Mouse (Mus musculus) intestine, postnatal 0 days (tissue): Measurements from ENCODE around the gene Grip1. TPM values are rescaled to one million over a fixed set of nuclear protein-coding genes. Genes with fewer than 3 reads are reported as not detected.

Source experiments
- ATAC-seq: fragments of 200-750 bp; cut with Nextera tagmentation; 2 replicates; pipeline ENCODE4 v1.8.0; 2017; ENCODE audit warnings: mild to moderate bottlenecking, moderate TSS enrichment, moderate library complexity
- H3K27ac ChIP-seq: fragments of 300-500 bp; sonication (generic); 2 replicates; pipeline ENCODE4 v1.5.1; 2014; ENCODE audit warnings: mild to moderate bottlenecking, low read depth, low read length, moderate library complexity
- H3K27me3 ChIP-seq: fragments of 300-500 bp; sonication (generic); replicated peaks from 2 replicates; pipeline ENCODE4 v1.6.1; 2014; ENCODE audit warnings: low read length, mixed read lengths; ENCODE audit not compliant: control insufficient read depth, insufficient read depth
- H3K36me3 ChIP-seq: fragments of 300-500 bp; sonication (generic); 2 replicates; pipeline ENCODE4 v1.6.1; 2014; ENCODE audit warnings: mild to moderate bottlenecking, moderate library complexity; ENCODE audit not compliant: control insufficient read depth, insufficient read depth
- H3K4me1 ChIP-seq: fragments of 300-500 bp; sonication (generic); replicated peaks from 2 replicates; pipeline ENCODE4 v1.6.1; 2014; ENCODE audit warnings: antibody characterized with exemption, low read length, mixed read lengths; ENCODE audit not compliant: control insufficient read depth, insufficient read depth
- H3K4me2 ChIP-seq: fragments of 300-500 bp; sonication (generic); replicated peaks from 2 replicates; pipeline ENCODE4 v1.6.1; 2014; ENCODE audit warnings: low read depth, mild to moderate bottlenecking, moderate library complexity
- H3K4me3 ChIP-seq: fragments of 300-500 bp; sonication (generic); 2 replicates; pipeline ENCODE4 v1.5.1; 2014; ENCODE audit warnings: low read depth, low read length
- H3K9ac ChIP-seq: fragments of 300-500 bp; sonication (generic); 2 replicates; pipeline ENCODE4 v1.6.1; 2014; ENCODE audit warnings: mild to moderate bottlenecking, low read depth, low read length
- H3K9me3 ChIP-seq: fragments of 300-500 bp; sonication (generic); 2 replicates; pipeline ENCODE4 v1.6.1; 2016; ENCODE audit warnings: mixed run types; ENCODE audit not compliant: control insufficient read depth
- CTCF ChIP-seq: sonication (generic); IDR thresholded peaks from 2 replicates; pipeline ENCODE4 v1.5.1; 2016; ENCODE audit warnings: low read depth, mild to moderate bottlenecking, control low read depth, antibody characterized with exemption, moderate library complexity
- WGBS: fragments of 180-500 bp; shearing (Covaris S2); extraction: QIAGEN DNeasy Blood & Tissue Kit; methylation state at CpG from one replicate; pipeline ENCODE4 v1.1.7; 2014; 5-methylcytosine and 5-hydroxymethylcytosine counted together
- polyA plus RNA-seq: library from polyadenylated mRNA; unstranded; fragments of >200 nt; fragmentation: Nextera tagmentation; extraction: Ambion mirVana; gene quantifications from 2 replicates; pipeline ENCODE4 v1.2.1, GENCODE M21; 2015

Gene Grip1
- polyA plus RNA-seq, 1 experiment from 2014 or later, result 0.48 TPM

GRCm38 (mm10) chr10:119486936-119487335, 33.3 kb downstream of the Grip1 start:
- Histone ChIP-seq H3K4me2 (no peak overlapping the region), H3K4me1 (no peaks in the 10 kb centered on the region), H3K9me3 (no peaks in the 10 kb centered on the region), H3K4me3 (no peak overlapping the region), H3K36me3 (no peaks in the 10 kb centered on the region), H3K27me3 (no peaks in the 10 kb centered on the region), H3K9ac (no peak overlapping the region), H3K27ac (no peak overlapping the region)
- no peak for TF ChIP-seq CTCF
- 76% methylated on average over 7 of the region's 7 CpGs for WGBS
- no peak for ATAC-seq

DNA sequence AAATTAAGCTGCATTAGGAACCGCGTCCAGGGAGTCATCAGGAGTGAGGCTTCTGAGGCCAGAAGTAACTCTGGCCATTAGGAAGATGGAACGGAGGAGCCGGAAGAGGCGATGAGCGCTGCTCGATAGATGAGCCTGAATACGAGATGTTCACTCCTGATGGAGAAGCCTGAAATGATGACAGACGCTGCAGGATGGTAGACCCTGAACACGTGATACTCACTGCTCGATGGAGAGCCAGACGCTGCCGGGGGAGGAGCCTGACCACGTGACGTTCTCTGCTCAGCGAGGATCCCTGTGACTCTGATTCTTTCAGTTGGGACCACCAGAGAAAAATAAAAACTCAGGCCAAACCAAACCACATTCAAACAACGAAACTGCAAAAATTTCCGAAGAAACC, 37.2 kb downstream of the Grip1 start:
- WGBS, result 95% methylated on average over 18 of the region's 18 CpGs
- ATAC-seq, result no peak
- no peak overlapping the region for H3K27ac ChIP-seq
- no peaks in the 10 kb centered on the region for H3K4me1 ChIP-seq
- H3K9ac ChIP-seq, result no peak overlapping the region
- H3K27me3 ChIP-seq, result no peaks in the 10 kb centered on the region
- TF ChIP-seq CTCF, result no peak
- H3K36me3 ChIP-seq, result no peaks in the 10 kb centered on the region
- H3K4me2 ChIP-seq, result no peak overlapping the region
- H3K4me3 ChIP-seq, result no peak overlapping the region
- no peaks in the 10 kb centered on the region for H3K9me3 ChIP-seq

DNA sequence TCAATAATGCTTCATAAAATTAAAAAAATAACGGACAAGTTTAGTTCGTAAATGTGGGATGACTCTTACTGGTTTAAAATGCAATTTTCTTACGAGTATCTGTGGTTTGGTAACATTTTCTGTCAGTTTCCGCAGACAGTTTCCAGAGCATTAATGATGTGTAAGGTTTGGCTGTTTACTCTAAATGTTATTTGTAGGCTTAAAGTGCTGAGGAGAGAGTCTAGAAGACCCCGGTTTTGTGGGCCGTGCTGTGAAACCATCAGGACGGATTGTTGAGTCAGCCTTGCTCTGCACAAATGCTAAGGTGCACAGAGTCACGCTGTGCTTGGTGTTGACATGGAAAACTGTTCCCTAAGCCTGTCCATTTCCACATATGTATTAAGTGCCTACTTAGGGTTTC, 41.7 kb downstream of the Grip1 start:
- H3K4me3 ChIP-seq, result no peak overlapping the region
- H3K4me2 ChIP-seq, result no peak overlapping the region
- no peaks in the 10 kb centered on the region for H3K36me3 ChIP-seq
- WGBS, result 64% methylated on average over 8 of the region's 8 CpGs
- H3K27me3 ChIP-seq, result no peaks in the 10 kb centered on the region
- ATAC-seq, result no peak
- H3K4me1 ChIP-seq, result no peaks in the 10 kb centered on the region
- H3K27ac ChIP-seq, result no peak overlapping the region
- H3K9me3 ChIP-seq, result no peaks in the 10 kb centered on the region
- no peak for TF ChIP-seq CTCF
- no peak overlapping the region for H3K9ac ChIP-seq

DNA sequence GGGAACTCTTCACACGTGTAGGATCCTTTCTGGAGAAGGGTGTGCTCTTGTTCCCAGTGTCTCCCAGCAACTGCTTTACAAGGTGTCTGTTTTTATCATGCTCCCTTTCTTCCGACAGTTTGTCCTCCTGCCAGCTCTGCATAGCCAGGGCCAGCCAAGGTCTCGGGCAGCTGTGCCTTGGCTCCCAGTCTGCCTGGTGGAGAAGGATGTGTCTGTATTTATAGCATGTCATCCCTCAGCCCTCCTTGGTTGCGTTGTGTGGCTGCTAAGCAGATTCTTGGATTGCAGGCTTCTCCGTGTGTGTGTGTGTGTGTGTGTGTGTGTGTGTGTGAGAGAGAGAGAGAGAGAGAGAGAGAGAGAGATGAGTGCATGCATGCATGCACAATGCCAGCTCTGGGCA, 42.6 kb downstream of the Grip1 start:
- H3K4me2 ChIP-seq, result no peak overlapping the region
- no peak overlapping the region for H3K4me3 ChIP-seq
- WGBS, result 56% methylated on average over 5 of the region's 5 CpGs
- H3K27me3 ChIP-seq, result no peaks in the 10 kb centered on the region
- H3K9me3 ChIP-seq, result no peaks in the 10 kb centered on the region
- H3K4me1 ChIP-seq, result no peaks in the 10 kb centered on the region
- ATAC-seq, result no peak
- TF ChIP-seq CTCF, result no peak
- no peaks in the 10 kb centered on the region for H3K36me3 ChIP-seq
- H3K27ac ChIP-seq, result no peak overlapping the region
- H3K9ac ChIP-seq, result no peak overlapping the region

- H3K4me2 ChIP-seq, result no peak overlapping the region
- no peaks in the 10 kb centered on the region; the same call in 1 of the 2 replicates for H3K4me1 ChIP-seq
- H3K9ac ChIP-seq, result no peak overlapping the region
- H3K9me3 ChIP-seq, result no peaks in the 10 kb centered on the region
- H3K27me3 ChIP-seq, result no peaks in the 10 kb centered on the region
- 95% methylated on average over 11 of the region's 11 CpGs for whole genome bisulfite sequencing
- H3K27ac ChIP-seq, result no peak overlapping the region
- no peak overlapping the region for H3K4me3 ChIP-seq
- H3K36me3 ChIP-seq, result no peaks in the 10 kb centered on the region
- TF ChIP-seq CTCF, result no peak
- ATAC-seq, result no peak
Measured at GRCm38 (mm10) chr10:119521686-119522085, 68.1 kb downstream of the Grip1 start.

DNA sequence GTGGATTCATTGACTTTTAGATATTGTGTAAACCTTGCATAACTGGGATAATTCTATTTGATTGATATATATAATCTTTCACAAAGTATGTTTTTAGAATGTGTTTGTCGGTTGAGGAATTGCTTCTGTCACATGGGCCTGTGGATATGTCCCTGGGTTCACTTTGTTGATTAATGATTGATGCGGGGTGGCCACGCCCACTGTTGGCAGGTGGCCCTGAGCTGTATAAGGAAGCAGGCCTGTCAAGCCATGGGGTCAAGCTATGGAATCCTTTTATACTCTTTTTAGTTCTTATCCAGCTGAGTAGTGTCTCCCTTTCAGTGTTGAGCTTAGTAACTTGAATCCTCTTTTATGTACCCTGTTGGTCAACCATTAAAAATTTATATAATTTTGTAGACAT, 72.1 kb downstream of the Grip1 start:
- Histone ChIP-seq H3K4me1 (no peaks in the 10 kb centered on the region; the same call in 1 of the 2 replicates), H3K9me3 (no peaks in the 10 kb centered on the region), H3K36me3 (no peaks in the 10 kb centered on the region), H3K9ac (no peak overlapping the region), H3K4me2 (no peak overlapping the region), H3K27me3 (no peaks in the 10 kb centered on the region), H3K27ac (no peak overlapping the region), H3K4me3 (no peak overlapping the region)
- no peak for TF ChIP-seq CTCF
- 43% methylated on average over 3 of the region's 3 CpGs for WGBS
- peak; percentile 90 for ATAC-seq

DNA sequence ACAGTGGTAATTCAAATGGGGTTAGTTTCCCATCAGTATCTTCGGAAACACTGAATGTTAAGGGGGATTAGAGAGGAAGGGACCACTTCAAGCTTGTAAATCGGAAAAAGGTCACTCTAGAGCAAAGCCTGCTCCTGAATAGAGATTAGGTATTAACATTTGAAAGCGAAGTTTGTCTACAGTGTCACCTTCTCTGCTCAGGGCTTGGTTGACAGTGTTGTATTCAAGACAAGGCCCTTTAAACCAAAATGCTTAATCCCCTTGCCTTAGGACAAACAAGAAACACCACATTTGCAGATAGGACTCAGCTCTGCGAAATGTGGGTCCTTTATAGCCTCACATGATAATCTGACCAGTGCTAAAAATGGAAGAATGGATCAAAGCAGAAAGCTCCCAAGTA, 81.2 kb downstream of the Grip1 start:
- WGBS, result 64% methylated on average over 4 of the region's 4 CpGs
- no peaks in the 10 kb centered on the region for H3K9me3 ChIP-seq

More for the DNA sequence above, 81.2 kb downstream of the Grip1 start:
- no peaks in the 10 kb centered on the region for H3K4me1 ChIP-seq
- no peak overlapping the region for H3K9ac ChIP-seq
- H3K27ac ChIP-seq, result no peak overlapping the region
- ATAC-seq, result no peak
- H3K4me3 ChIP-seq, result no peak overlapping the region
- no peak overlapping the region for H3K4me2 ChIP-seq
- no peak for TF ChIP-seq CTCF
- H3K36me3 ChIP-seq, result no peaks in the 10 kb centered on the region
- no peaks in the 10 kb centered on the region for H3K27me3 ChIP-seq
